Mouse (Mus musculus) limb, embryonic 14.5 days (tissue): ENCODE data around the gene Lcn8. TPM values are rescaled to one million over a fixed set of nuclear protein-coding genes. Genes with fewer than 3 reads are reported as not detected.

Experiments used
- ATAC-seq: fragments of 200-750 bp; cut with Nextera tagmentation; 2 replicates; pipeline ENCODE4 v1.8.0; 2017; ENCODE audit warnings: low read depth, moderate number of reproducible peaks, moderate TSS enrichment; ENCODE audit not compliant: low FRiP score
- DNase-seq: peaks from one replicate; pipeline ENCODE4 v3.0.0-alpha.2; 2015; ENCODE audit warnings: low spot score
- H3K27ac ChIP-seq: fragments of 300-500 bp; sonication (generic); replicated peaks from 2 replicates; pipeline ENCODE4 v1.5.1; 2014; ENCODE audit warnings: low read depth, mild to moderate bottlenecking, low read length, moderate library complexity, mixed read lengths
- H3K27me3 ChIP-seq: fragments of 300-500 bp; sonication (generic); 2 replicates; pipeline ENCODE4 v1.6.1; 2014; ENCODE audit warnings: low read length, mixed read lengths; ENCODE audit not compliant: control insufficient read depth, insufficient read depth
- H3K36me3 ChIP-seq: fragments of 300-500 bp; sonication (generic); 2 replicates; pipeline ENCODE4 v1.6.1; 2014; ENCODE audit warnings: mild to moderate bottlenecking, low read length, moderate library complexity, mixed read lengths; ENCODE audit not compliant: control insufficient read depth, insufficient read depth
- H3K4me1 ChIP-seq: fragments of 300-500 bp; sonication (generic); 2 replicates; pipeline ENCODE4 v1.6.1; 2014; ENCODE audit warnings: antibody characterized with exemption, low read length, mixed read lengths; ENCODE audit not compliant: control insufficient read depth, insufficient read depth
- H3K4me2 ChIP-seq: fragments of 300-500 bp; sonication (generic); replicated peaks from 2 replicates; pipeline ENCODE4 v1.6.1; 2014; ENCODE audit warnings: low read depth, mild to moderate bottlenecking, low read length, moderate library complexity; ENCODE audit not compliant: severe bottlenecking
- H3K4me3 ChIP-seq: fragments of 300-500 bp; sonication (generic); replicated peaks from 2 replicates; pipeline ENCODE4 v1.5.1; 2014; ENCODE audit warnings: low read length
- H3K9ac ChIP-seq: fragments of 300-500 bp; sonication (generic); 2 replicates; pipeline ENCODE4 v1.6.1; 2014; ENCODE audit warnings: mild to moderate bottlenecking, low read depth, low read length, moderate library complexity; ENCODE audit not compliant: severe bottlenecking
- H3K9me3 ChIP-seq: fragments of 300-500 bp; sonication (generic); 2 replicates; pipeline ENCODE4 v1.6.1; 2016; ENCODE audit warnings: low read length; ENCODE audit not compliant: control insufficient read depth
- POLR2A ChIP-seq: fragments of 200-500 bp; IDR thresholded peaks from 2 replicates; pipeline ENCODE4 v1.8.0; 2012; ENCODE audit warnings: inconsistent platforms, mild to moderate bottlenecking, moderate library complexity, borderline replicate concordance; ENCODE audit not compliant: insufficient read depth, insufficient read length; ENCODE audit errors: extremely low read depth
- WGBS: fragments of 180-500 bp; shearing (Covaris S2); extraction: QIAGEN DNeasy Blood & Tissue Kit; methylation state at CpG from one replicate; pipeline ENCODE4 v1.1.7; 2014; 5-methylcytosine and 5-hydroxymethylcytosine counted together
- polyA plus RNA-seq, 2 experiments: library from polyadenylated mRNA; depleted of rRNA in 1 of 2; stranded (reverse) in 1 of 2; unstranded in 1 of 2; fragments of >200 nt; fragmentation: Nextera tagmentation in 1 of 2; extraction: Ambion mirVana in 1 of 2; gene quantifications; 2 replicates each; pipeline versions ENCODE4 v1.2.1 to v1.2.3; 2012 to 2014

Lcn8 gene
- polyA plus RNA-seq, 2 experiments: 0.29 to 0.72 TPM

- Histone ChIP-seq H3K9ac (no peak overlapping the region), H3K36me3 (no peaks in the 10 kb centered on the region), H3K4me1 (no peaks in the 10 kb centered on the region), H3K4me2 (no peak overlapping the region), H3K27ac (no peak overlapping the region), H3K4me3 (no peak overlapping the region), H3K27me3 (no peaks in the 10 kb centered on the region), H3K9me3 (no peaks in the 10 kb centered on the region)
- DNase-seq (no peak), ATAC-seq (no peak)
- TF ChIP-seq POLR2A: no peak
- WGBS: 79% methylated on average over 5 of the region's 5 CpGs
Observed at GRCm38 (mm10) chr2:25664125-25664524, 11.2 kb downstream of the Lcn8 start.

- no peak for DNase-seq
- no peak overlapping the region for H3K9ac ChIP-seq
- H3K4me2 ChIP-seq: no peak overlapping the region
- no peak overlapping the region for H3K27ac ChIP-seq
- H3K4me3 ChIP-seq: no peak overlapping the region
- 72% methylated on average over 1 of the region's 1 CpGs for WGBS
- H3K4me1 ChIP-seq: no peaks in the 10 kb centered on the region
- ATAC-seq: no peak
- TF ChIP-seq POLR2A: no peak
- no peaks in the 10 kb centered on the region for H3K27me3 ChIP-seq
- no peaks in the 10 kb centered on the region for H3K9me3 ChIP-seq
- no peaks in the 10 kb centered on the region for H3K36me3 ChIP-seq
Observed at GRCm38 (mm10) chr2:25666516-25666915, 13.6 kb downstream of the Lcn8 start.

GRCm38 (mm10) chr2:25676486-25676885, 23.6 kb downstream of the Lcn8 start, which contains the start of gene Lcn6:
Gene Lcn6 (plus strand): TSS chr2:25676786.
- no peaks in the 10 kb centered on the region for H3K27me3 ChIP-seq
- H3K4me2 ChIP-seq: no peak within 1 kb of the TSS
- ATAC-seq (no peak), DNase-seq (no peak)
- no peak for TF ChIP-seq POLR2A
- H3K4me1 ChIP-seq: no peaks in the 10 kb centered on the region
- 88% methylated on average over 3 of the region's 3 CpGs for WGBS
- H3K4me3 ChIP-seq: no peak within 1 kb of the TSS
- no peak within 1 kb of the TSS for H3K27ac ChIP-seq
- no peaks in the 10 kb centered on the region for H3K36me3 ChIP-seq
- no peak within 1 kb of the TSS for H3K9ac ChIP-seq
- H3K9me3 ChIP-seq: no peaks in the 10 kb centered on the region

- H3K9me3 ChIP-seq: no peaks in the 10 kb centered on the region
- no peak for TF ChIP-seq POLR2A
- 82% methylated on average over 6 of the region's 6 CpGs for WGBS
- DNase-seq (no peak), ATAC-seq (no peak)
- H3K36me3 ChIP-seq: no peaks in the 10 kb centered on the region
- H3K4me1 ChIP-seq: no peaks in the 10 kb centered on the region
- no peak overlapping the region for H3K27ac ChIP-seq
- H3K27me3 ChIP-seq: no peaks in the 10 kb centered on the region
- H3K9ac ChIP-seq: no peak overlapping the region
- H3K4me2 ChIP-seq: no peak overlapping the region
- no peak overlapping the region for H3K4me3 ChIP-seq
Observed at GRCm38 (mm10) chr2:25679559-25679958, 26.6 kb downstream of the Lcn8 start.

- no peaks in the 10 kb centered on the region for H3K36me3 ChIP-seq
- no peak for ATAC-seq
- H3K9ac ChIP-seq: no peak within 1 kb of the TSS
- TF ChIP-seq POLR2A: no peak
- no peak within 1 kb of the TSS for H3K27ac ChIP-seq
- no peak within 1 kb of the TSS for H3K4me3 ChIP-seq
- no peaks in the 10 kb centered on the region for H3K27me3 ChIP-seq
- no peak for DNase-seq
- H3K4me2 ChIP-seq: no peak within 1 kb of the TSS
- 68% methylated on average over 2 of the region's 2 CpGs for WGBS
- H3K9me3 ChIP-seq: no peaks in the 10 kb centered on the region
- H3K4me1 ChIP-seq: no peaks in the 10 kb centered on the region
Observed at GRCm38 (mm10) chr2:25682426-25682825, 29.5 kb downstream of the Lcn8 start, which contains the start of gene Lcn10. Gene Lcn10 (plus strand): TSS chr2:25682726.

- 43% methylated on average over 4 of the region's 4 CpGs for WGBS
- no peaks in the 10 kb centered on the region for H3K9me3 ChIP-seq
- no peak for ATAC-seq
- no peaks in the 10 kb centered on the region for H3K4me1 ChIP-seq
- no peaks in the 10 kb centered on the region for H3K27me3 ChIP-seq
- no peak for TF ChIP-seq POLR2A
- no peak overlapping the region for H3K27ac ChIP-seq
- DNase-seq: no peak
- no peak overlapping the region for H3K9ac ChIP-seq
- no peaks in the 10 kb centered on the region for H3K36me3 ChIP-seq
- H3K4me2 ChIP-seq: no peak overlapping the region
- no peak overlapping the region for H3K4me3 ChIP-seq
Observed at GRCm38 (mm10) chr2:25686941-25687340, 34.0 kb downstream of the Lcn8 start.
